Mouse (Mus musculus) R1 (cell line): ENCODE results near the gene Neo1.
"Not testable (repeated sequence)": the region's sequence is repeated elsewhere in the genome, so short reads cannot be mapped to it uniquely, and the experiment has no call there.

Experiments used
- DNase-seq: peaks from one replicate; pipeline ENCODE4 v3.0.0-alpha.2; 2018; ENCODE audit warnings: low read depth, low spot score

Neo1 gene

GRCm38 (mm10) chr9:58989255-58989928, 46.8 kb downstream of the Neo1 start:
- DNase-seq: no peak

- DNase-seq: peak; percentile 46
Measured at GRCm38 (mm10) chr9:58979034-58979433, 57.2 kb downstream of the Neo1 start.

GRCm38 (mm10) chr9:58971154-58971553, 65.1 kb downstream of the Neo1 start:
- DNase-seq: not testable (repeated sequence)

GRCm38 (mm10) chr9:58967371-58967770, 68.9 kb downstream of the Neo1 start:
- DNase-seq: peak; percentile 87

GRCm38 (mm10) chr9:58955507-58955906, 80.7 kb downstream of the Neo1 start:
- DNase-seq: no peak

- not testable (repeated sequence) for DNase-seq
Measured at GRCm38 (mm10) chr9:58945910-58946309, 90.3 kb downstream of the Neo1 start.

GRCm38 (mm10) chr9:58934776-58935175, 101.5 kb downstream of the Neo1 start:
- DNase-seq: no peak

- DNase-seq: no peak
Measured at GRCm38 (mm10) chr9:58928103-58928502, 108.1 kb downstream of the Neo1 start.

- peak; percentile 63 for DNase-seq
Measured at GRCm38 (mm10) chr9:58902869-58903585, 133.2 kb downstream of the Neo1 start.

GRCm38 (mm10) chr9:58899602-58900001, 136.6 kb downstream of the Neo1 start:
- DNase-seq: no peak

GRCm38 (mm10) chr9:58891840-58892640, 144.2 kb downstream of the Neo1 start:
- no peak for DNase-seq

GRCm38 (mm10) chr9:58890893-58891292, 145.3 kb downstream of the Neo1 start:
- DNase-seq: no peak

GRCm38 (mm10) chr9:58889782-58890448, 146.3 kb downstream of the Neo1 start:
- no peak for DNase-seq

- no peak for DNase-seq
Measured at GRCm38 (mm10) chr9:58882686-58883085, 153.6 kb downstream of the Neo1 start.

GRCm38 (mm10) chr9:58879836-58880235, 156.4 kb downstream of the Neo1 start:
- DNase-seq: no peak

GRCm38 (mm10) chr9:58876946-58877625, 159.2 kb downstream of the Neo1 start:
- no peak for DNase-seq

- DNase-seq: no peak
Measured at GRCm38 (mm10) chr9:58875439-58875838, 160.8 kb downstream of the Neo1 start.

- DNase-seq: peak; percentile 14
Measured at GRCm38 (mm10) chr9:58874354-58874753, 161.9 kb downstream of the Neo1 start.

- DNase-seq: peak; percentile 73
Measured at GRCm38 (mm10) chr9:58873541-58874324, 162.5 kb downstream of the Neo1 start.

GRCm38 (mm10) chr9:58871141-58871540, 165.1 kb downstream of the Neo1 start:
- no peak for DNase-seq
